Mouse (Mus musculus): ENCODE results near the gene Sdhaf1.

Sdhaf1 gene

DNA sequence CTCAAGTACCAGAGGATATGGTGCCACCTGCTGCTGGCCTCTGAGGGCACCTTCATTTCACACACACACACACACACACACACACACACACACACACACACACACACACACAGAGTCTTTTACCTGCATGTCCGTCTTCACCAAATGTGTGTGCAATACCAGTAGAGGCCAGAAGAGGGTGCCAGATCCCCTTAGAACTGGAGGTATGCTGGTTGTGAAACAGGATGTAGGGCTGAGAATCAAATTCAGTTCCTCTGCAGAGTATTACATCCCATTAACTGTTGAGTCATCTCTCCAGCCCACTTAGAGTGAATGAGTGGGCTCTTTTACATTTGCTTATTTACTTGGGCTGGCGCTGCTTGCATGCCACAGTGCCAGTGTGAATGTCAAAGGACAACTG is 1.7 kb upstream of the Sdhaf1 start:
- no peak for DNase-seq (ENCODE audit: low spot score)

DNA sequence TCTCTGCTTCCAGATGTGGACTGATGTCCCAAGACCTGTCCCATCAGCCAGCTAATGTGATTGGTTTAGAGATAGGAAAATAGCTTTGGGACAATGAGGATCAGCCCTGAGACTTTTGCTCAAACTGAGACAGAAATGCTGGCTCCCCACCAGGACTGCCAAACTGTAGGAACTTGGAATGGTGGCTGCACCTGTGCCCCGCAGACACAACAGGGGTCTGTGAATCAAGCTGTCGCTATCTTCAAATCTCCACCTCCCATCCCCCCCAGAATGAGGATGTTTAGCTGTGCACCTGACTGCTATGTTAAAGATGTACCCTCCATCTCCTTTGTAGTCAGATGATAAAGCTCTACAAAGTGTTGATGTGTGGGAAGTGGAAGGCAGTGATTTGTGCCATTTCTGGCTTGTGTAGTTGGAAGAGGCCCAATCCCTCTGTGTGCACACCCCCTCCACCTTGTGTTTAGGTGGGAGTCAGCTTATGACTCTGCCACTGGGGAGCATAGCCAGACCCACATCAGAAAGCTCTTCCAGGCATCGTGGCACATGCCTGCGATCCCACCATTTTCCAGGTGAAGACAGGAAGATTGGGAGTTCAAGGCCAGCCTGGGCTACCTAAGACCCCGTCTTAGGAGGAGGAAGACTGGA is 727 bp upstream of the Sdhaf1 start:
- no peak for DNase-seq (ENCODE audit: low spot score)

DNA sequence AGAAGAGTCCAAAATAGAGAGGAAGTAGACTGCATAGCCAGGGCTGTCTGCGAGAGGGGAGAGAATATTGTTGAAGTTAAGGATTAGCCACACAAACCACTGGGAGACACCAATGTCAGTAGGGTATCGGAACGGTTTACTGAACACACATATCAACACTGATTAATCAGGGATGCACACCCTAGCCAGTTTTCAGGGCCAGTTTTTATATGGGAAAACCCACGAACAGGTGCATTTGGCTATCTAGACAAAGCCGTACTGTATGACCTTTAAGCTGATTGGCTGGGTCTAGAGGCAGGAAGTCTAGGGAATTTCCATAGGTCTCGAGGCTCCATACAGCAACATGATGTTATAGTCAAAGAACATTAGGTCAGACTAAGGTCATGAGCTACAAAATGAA is 830 bp downstream of the Sdhaf1 start:
- no peak for DNase-seq (ENCODE audit: low spot score)

DNA sequence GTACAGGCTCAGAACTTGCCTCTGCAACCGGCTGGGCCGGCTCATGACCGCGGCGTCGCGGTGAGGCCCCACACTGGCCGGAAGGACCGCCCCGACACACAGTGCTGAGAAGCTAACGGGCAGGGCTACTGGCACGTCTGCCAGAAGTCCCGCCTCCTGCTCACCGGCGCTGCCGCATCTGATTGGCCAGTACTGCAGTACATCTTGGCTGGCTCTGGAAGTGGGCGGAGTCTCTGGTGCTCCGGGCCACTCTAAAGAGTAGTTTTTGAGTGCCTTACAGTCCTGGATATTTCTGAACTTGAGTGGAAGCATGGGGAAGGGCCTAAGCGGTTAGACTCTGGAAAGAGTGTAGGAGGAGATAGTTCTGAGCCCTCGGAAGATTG is 1.4 kb downstream of the Sdhaf1 start:
- DNase-seq (ENCODE audit: low spot score): peak; percentile 97

DNA sequence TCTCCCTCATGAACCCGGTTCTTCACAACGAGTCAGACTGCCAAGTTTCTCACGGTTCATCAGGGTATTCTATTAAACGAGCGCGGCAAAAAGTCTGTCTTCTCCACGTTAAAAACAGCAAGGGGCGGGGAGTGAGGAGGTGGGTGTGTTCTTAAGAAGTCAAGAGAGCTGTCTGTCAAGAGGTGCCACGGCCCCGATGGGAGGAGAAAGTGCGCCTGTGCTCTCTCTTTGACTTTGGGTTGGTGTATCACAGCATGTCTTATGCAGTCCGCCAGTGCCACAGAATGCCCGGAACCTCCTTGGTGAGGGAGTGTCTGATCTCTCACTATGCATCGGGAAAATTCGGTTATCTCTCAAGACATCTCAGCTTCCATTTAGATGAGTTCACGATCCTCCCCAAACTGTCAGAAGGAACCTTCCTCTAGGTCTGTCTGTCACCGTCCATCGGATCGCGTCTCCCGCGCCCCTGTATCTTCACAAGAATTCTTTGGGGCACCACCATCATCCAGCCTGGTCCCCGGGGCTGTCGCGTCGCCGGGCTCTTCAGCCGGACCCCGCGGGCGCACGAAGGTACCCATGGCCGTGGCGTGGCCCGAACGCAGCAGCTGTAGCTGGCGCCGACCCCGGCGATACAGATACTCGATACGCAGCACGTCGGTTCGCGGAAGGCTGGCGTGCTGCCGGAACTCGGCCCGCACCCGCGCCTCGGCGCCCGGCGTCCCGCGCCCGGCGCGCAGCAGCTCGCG is 2.0 kb downstream of the Sdhaf1 start, which contains the start of gene E130208F15Rik:
TSS of gene E130208F15Rik (plus strand) at position 202 of the 746 bp plus-strand sequence.
- peak; percentile 55 for DNase-seq (ENCODE audit: low spot score)

DNA sequence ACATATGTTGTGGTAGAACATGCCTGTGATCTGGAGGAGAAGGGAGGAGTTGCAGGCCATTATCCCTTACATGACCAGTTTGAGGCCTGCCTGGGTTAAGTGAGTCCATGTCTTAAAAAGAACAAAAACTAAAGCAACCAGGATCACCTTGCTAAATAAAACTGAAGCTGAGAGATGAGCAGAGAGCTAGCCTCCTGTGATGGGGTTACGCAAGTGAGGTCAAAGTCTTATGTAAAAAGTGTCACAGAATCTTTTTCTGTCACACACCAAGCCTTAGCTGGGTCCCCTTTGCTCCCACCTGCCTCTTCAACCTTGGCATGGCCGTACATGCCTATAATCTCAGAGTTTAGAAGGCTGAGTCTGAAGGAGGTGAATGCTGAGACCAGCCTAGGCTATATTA is 2.7 kb downstream of the Sdhaf1 start:
- no peak for DNase-seq (ENCODE audit: low spot score)

DNA sequence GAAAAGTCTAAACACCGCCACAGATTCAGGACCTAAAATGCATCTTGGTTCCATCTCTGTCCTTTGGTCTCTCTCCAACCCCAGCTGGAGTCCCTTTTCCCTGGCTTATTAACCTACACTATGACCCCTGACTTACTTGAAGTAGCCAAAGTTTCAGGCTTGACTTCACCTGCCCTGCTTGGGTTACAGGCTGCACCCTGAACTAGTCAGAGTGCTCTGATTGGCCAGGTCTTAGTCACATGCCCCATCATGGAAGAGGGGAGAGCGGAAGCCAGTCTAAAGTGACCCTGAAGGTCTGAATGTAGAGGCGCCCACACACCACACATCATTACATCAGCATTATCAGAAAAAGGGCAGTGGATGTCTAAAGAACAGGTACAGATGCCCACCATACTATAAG is 5.6 kb downstream of the Sdhaf1 start:
- DNase-seq (ENCODE audit: low spot score): no peak

DNA sequence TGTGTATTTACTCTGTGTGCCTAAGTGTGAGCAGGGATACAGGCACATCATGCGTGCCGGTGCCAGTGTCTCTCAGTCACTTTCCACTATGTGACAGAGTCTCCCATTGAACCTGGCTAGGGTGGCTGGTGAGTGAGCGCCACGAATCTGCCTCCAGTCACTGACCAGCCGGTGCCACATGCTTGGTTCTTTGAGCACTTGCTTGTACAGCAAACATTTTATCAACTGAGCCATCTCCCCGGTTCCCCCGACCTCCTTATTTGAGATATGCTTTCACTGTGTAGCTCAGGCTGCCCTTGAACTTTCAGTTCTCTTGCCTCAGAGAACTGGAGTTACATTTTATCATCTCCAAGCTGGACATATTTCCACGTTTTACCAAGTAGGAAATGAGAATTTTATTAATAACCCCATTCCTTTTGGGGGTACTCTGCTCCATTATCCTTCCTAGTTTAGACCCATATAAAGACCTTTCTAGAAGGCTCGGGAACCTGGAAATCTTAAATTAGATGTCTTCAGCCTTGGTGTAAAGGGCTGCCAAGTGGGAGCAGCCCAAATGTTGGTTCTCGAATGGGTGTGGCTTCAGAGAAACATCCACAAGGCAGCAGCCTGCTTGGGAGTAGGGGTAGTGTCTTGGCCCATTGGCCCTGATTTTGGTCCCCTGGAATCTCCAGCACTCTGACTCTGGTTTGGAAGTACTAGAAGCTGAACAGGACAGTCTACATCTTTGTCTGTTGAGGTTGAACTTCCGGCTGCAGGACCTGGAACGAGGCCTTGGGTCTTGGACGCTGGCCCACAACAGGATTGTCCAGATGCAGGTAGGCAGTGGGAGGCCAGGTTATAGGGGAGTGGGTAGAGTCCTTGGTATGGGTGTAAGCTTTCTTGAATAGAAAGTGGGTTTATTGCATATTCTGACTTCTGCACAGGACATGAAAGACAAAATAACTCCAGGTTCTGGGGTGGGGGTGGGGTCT is 7.9 kb downstream of the Sdhaf1 start:
- no peak for DNase-seq (ENCODE audit: low spot score)

DNA sequence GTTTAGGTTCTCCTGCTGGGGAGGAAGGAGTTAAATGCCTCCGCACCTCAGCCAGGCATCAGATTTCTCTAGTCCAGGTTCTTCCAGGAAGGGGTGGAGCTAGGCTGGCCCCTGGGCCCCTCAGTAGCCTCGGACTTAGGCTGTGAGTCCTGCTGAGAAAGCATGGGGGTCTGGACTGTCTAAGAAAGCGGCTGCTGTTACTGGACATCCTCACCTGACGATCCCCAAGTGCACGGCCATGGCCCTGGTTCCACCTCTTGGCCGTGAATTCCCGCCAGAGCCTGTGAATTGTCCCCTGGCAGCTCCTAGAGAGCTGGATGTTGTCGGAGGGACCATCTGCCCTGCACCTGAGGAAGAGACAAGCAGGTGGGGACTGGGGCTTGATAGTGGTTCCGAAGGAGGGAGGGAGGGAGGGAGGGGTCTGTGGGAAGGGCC is 9.0 kb downstream of the Sdhaf1 start, which contains the start of gene Syne4:
TSS of gene Syne4 (plus strand) at position 87 of the 435 bp plus-strand sequence.
- no peak for DNase-seq (ENCODE audit: low spot score)

DNA sequence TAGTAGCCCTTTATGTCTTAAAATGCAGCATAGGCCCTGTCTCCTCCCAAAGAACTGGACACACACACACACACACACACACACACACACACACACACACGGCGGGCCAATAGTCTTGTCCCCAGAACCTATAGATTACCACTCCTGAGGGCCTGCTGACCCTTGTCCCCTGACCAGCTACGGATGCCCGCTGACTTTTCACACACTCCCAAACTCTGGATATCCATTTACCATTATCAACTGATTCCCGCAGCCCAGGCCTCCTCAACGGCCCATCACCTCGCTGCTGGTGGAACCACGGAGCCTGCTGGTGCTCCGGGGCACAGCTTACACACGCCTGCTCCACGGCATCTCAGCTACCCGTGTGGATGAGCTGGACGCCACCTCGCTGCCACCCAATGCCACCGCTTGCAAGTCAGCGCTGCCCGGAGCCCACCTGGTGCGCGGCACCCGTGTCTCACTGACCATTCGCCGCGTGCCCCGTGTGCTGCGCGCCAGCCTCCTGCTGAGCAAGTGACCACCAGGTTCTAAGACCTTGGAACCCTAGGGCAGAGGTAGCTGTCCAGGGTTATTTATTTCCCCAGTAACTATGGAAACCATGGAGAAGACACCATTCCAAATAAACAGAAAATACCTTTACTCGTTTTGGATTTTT is 9.9 kb downstream of the Sdhaf1 start:
- no peak for DNase-seq (ENCODE audit: low spot score)

DNA sequence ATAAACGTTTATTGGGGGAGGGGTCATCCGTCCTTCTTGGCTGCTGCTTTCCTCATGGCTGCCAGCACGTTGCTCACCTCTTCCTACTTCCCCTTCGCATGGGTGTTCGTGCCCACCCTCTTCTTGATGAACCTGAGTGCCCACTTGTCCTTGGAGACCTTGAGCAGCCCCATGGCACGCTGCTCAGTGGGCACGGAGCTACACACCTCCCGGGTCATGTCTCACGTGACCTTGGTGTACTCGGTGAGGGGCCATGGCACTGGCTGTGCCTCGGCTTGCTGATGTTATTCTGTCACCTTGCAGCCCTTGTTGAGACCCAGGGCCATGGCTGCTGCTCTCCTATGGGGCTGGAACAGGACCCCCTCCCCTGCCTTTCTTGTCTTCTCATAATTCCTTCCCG is 13.6 kb downstream of the Sdhaf1 start:
- no peak for DNase-seq (ENCODE audit: low spot score)

DNA sequence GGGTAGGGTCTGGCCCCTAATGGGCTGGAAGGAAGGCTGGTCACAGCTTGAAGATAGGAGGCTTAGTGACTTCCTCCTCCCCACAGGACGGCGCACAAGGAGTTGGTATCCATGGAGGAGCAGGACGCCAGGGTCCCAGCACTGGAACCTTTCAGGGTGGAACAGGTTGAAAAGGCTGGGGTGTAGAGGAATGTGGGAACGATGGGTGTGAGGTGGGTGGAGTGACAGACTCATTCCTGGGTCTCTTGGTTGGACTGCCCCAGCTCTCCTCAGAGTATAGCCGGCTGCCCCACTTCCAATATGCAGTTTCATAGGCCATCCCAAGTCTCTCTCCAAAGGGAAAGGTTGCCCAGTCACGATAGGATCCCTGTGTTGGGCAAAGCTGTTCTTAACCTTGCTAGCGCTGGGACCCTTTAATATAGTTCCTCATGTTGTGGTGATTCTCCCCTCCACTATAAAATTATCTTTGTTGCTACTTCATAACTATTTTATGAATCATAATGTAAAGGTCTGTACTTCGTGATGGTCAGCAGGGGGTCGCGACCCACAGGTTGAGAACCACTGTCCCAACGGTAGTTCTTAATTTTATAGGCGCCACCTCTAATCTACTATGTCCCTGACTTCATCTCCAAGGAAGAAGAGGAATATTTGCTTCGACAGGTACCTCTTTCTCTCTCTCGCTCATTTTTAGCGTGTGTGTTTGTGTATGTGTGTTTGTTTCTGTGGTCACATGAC is 14.1 kb downstream of the Sdhaf1 start:
- no peak for DNase-seq (ENCODE audit: low spot score)

DNA sequence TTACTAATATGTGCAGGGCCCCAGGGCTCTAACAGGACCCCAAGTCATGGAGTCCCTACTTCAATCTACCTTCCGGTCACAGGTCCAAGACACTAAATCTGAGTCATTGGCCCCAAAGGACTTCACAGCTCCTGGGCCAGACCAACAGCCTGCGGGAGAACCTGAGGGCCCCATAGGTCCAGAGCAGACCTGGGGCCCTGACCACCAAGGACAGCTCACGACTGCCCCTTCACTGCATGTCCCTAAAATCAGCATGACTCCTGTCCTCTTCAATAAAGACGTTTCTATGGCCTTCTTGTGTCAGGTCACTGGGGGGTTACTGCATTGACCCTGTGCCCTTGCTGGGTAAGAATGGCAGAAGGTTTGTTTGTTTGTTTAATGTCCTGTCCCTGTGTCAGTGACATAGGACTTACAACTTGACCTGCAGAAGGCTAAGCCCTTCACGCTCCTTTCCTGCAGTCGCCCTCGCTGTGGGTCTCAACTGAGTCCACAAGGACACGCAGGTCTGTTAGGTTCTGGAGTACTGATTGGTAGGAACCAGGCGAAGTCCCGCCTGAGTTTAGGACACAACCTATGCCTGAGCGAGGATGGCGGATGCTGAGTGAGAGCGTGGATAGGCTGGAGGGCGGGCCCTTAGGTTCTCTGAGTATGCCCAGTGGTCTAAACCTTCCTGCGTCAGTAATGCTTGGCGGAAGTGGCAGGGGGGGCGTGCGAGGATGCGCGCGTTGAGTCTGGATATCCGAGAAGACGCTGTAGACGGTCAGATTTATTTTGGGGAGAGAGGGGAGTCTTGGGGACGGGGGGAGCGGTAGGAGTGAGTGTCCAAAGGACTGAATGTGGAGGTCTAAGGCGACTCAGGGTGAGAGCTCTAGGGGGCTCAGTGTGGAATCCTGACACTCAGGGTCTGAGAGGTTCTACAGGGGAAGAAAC is 15.4 kb downstream of the Sdhaf1 start, which contains the start of gene Alkbh6:
TSS of gene Alkbh6 (plus strand) at position 642 of the 930 bp plus-strand sequence.
- DNase-seq (ENCODE audit: low spot score): peak; percentile 87

DNA sequence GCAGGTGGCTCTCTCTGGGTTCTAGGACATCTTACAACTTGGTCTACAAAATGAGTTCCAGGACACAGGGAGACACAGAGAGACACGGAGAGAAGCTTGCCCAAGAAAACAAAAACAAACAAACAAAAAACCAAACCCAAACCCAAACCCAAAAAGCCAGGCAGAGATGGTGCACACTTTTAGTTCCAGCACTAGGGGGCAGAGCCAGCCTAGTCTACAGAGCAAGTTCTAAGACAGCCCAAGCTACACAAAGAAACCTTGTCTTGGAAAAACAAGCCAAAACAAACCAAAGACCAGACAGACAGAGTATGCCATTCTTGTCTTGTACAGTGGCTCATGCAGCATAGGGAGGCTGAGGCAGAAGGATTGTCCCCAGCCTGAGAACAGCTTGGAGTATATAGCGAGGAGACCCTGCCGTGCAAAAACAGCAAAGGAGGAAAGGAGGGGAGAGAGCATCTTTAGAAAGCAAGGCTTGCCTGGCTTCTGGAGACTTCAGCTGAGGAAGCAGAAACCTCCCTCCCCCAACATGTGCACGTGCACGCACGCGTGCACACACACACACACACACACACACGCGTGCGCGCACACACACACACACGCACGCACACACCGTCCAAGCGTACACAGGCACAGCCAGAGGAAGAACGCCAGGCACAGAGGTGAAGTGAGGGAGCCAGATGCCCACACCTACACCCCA is 17.5 kb downstream of the Sdhaf1 start:
- no peak for DNase-seq (ENCODE audit: low spot score)

DNA sequence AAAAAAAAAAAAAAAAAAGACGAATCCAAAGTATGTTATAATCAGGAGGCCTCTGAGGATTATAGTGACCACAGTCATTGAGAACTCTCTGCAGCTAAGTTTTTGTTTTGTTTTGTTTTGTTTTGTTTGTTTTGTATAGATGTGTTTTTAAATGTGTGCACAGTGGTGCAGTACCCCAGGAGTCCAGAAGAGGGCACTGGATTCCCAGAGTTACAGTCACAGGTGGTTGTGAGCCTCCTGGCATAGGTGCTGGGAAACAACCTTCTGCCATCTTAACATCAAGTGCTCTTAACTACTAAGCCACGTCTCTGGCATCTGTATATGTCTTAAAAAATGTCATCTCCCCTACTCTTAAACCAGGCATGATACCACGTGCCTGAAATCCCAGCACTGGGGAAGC is 22.8 kb downstream of the Sdhaf1 start:
- no peak for DNase-seq (ENCODE audit: low spot score)

DNA sequence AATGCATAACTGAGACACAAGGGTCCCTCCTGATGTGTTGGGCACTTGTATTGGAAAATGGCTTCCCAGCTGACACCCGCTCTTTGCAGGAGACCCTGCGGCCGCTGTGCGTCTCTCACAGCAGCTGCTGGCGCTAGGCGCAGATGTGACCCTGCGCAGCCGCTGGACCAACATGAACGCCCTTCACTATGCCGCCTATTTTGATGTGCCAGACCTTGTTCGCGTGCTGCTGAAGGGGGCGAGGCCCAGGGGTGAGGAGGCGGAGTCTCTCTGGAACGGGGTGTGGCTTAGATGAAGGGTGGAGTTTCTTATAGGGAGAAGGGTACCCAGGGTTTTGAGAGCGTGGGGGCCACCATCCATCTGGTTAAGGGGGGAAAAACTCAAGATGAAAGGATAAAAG is 26.4 kb downstream of the Sdhaf1 start:
- DNase-seq (ENCODE audit: low spot score): no peak

DNA sequence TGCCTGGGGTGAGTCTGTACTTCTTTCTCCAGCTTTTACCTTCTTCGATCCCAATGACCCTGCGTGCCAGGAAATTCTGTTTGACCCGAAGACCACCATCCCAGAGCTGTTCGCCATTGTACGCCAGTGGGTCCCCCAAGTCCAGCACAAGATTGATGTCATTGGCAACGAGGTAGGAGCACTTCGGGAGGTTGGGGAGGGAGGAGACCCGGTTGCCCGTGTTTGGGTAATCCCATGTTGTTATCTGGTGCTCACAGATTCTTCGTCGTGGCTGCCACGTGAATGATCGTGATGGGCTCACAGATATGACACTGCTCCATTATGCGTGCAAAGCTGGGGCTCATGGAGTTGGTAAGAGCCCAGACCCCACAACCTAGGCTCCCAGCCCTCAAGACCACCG is 26.9 kb downstream of the Sdhaf1 start:
- DNase-seq (ENCODE audit: low spot score): no peak

DNA sequence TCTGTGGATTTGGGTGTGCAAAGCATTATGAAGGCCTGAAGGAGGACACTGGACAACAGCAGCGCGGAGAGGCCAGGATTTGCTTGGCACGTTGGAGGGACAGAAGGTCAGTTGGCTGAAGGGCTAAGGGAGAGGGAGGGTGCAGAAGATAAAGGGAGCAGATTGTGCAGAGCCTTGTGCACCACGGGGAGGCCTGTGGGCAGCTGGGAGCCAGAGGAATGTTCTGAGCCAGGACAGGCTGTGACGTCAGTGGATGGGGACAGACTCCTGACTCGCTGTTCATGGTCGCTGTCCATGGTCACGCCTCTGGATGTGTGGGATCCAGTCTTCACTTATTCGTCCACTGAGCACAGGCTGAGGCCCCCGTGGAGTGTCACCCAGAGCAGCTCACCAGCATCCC is 28.6 kb downstream of the Sdhaf1 start:
- peak; percentile 55 for DNase-seq (ENCODE audit: low spot score)

DNA sequence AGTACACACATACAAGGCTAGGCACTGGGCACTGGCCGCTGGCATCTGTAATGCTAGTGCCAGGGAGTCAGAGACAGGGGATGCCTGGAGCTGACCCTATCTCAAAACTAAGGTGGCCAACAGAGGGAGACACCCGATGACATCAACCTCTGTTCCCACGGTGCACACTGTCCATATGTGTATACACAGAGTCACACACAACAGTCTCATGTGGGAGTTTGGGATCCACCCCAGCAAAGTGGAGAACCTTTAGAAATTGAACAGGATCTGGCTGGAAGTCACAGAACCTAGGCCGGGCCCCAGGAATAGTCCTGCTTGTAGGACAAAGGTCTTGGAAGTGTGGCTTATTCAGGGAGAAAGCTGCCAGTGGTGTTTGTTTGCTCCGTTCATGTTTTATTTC is 29.4 kb downstream of the Sdhaf1 start:
- DNase-seq (ENCODE audit: low spot score): no peak
